Mouse (Mus musculus): ENCODE results near the gene Grid1. TPM values are rescaled to one million over a fixed set of nuclear protein-coding genes. Genes with fewer than 3 reads are reported as not detected.
A peak's percentile ranks its signal among the peaks of the same experiment; 100 is the strongest.

Gene Grid1
- polyA plus RNA-seq, 1 experiment from 2014 or later = 0.91 TPM

DNA sequence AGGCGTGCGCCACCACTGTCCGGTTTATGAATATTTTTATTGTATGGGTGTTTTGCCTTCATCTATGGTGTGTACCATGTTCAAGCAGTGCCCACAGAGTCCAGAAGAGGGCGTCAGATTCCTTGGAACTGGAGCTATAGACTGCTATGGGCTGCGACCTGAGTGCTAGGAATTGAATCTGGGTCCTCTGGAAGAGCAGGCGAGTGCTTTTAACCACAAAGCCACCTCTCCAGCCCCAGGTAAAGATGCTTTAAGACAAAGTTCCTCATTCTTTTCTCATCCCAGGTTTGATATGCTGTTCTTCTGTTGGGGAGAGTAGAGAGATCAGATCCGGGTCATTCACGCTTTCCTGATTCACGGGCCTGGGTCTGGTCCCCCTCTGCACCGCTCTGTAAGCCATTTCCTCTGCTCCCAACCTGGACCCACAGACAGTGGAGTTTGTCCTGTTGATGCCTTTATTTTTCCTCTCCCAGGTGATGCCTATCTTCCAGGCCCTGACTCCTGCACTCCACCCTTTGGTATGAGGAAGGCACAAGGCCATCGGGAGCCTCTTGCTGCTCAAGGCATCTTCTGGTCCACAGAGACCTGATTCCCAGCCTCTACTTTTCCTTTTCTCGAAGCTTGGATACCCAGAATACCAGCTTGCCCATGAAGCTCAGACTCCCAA lies 43.1 kb upstream of the Grid1 start:
- no peak overlapping the region for H3K9ac ChIP-seq (ENCODE audit: low read depth, low read length)
- no peak for ATAC-seq (replicated peaks; ENCODE audit: low FRiP score, low read depth)
- H3K27me3 ChIP-seq (ENCODE audit: insufficient read depth, low read length) = no peaks in the 10 kb centered on the region
- no peak overlapping the region for H3K4me3 ChIP-seq (replicated peaks; ENCODE audit: low read depth, low read length)
- H3K9me3 ChIP-seq (replicated peaks; ENCODE audit: low read length) = no peaks in the 10 kb centered on the region
- H3K36me3 ChIP-seq (ENCODE audit: insufficient read depth, low read length) = no peaks in the 10 kb centered on the region
- H3K4me2 ChIP-seq (ENCODE audit: low read length) = no peak overlapping the region
- 88% methylated on average over 12 of the region's 12 CpGs for WGBS
- no peaks in the 10 kb centered on the region for H3K4me1 ChIP-seq (replicated peaks; ENCODE audit: insufficient read depth, low read length)
- DNase-seq (ENCODE audit: low spot score) = no peak
- H3K27ac ChIP-seq = no peak overlapping the region
- TF ChIP-seq CTCF (IDR thresholded peaks at IDR 0.05; ENCODE audit: low read depth) = no peak

DNA sequence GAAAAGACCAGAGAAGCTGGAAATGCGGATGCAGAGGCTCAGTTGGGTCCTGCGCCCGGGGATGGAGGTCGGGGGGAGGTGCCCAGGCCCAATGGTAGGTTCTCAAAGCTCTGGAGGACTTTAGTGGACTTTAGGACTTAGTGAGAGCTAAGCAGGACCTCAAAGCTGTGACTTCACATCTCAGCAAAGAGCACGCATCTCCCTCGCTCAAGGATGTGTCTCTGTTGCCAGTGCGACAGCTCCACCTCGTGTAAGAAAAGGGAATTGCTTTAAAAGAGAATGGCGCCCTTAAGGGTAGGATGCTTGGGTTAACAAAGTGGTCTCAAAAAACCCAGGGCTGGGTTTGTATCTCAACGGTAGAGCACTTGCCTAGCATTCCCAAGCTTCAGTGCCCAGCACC lies 42.1 kb upstream of the Grid1 start:
- peak; percentile 85 for TF ChIP-seq CTCF (IDR thresholded peaks at IDR 0.05; ENCODE audit: low read depth)
- ATAC-seq (replicated peaks; ENCODE audit: low FRiP score, low read depth) (0 out of 2 replicates have a peak, but pooled peaks have one; percentile 40), DNase-seq (ENCODE audit: low spot score) (peak; percentile 79)
- no peaks in the 10 kb centered on the region for H3K9me3 ChIP-seq (replicated peaks; ENCODE audit: low read length)
- no peak overlapping the region for H3K4me3 ChIP-seq (replicated peaks; ENCODE audit: low read depth, low read length)
- 19% methylated on average over 10 of the region's 10 CpGs for WGBS
- H3K27ac ChIP-seq = no peak overlapping the region
- H3K36me3 ChIP-seq (ENCODE audit: insufficient read depth, low read length) = no peaks in the 10 kb centered on the region
- no peaks in the 10 kb centered on the region for H3K27me3 ChIP-seq (ENCODE audit: insufficient read depth, low read length)
- H3K9ac ChIP-seq (ENCODE audit: low read depth, low read length) = no peak overlapping the region
- H3K4me1 ChIP-seq (replicated peaks; ENCODE audit: insufficient read depth, low read length) = no peaks in the 10 kb centered on the region
- H3K4me2 ChIP-seq (ENCODE audit: low read length) = no peak overlapping the region

DNA sequence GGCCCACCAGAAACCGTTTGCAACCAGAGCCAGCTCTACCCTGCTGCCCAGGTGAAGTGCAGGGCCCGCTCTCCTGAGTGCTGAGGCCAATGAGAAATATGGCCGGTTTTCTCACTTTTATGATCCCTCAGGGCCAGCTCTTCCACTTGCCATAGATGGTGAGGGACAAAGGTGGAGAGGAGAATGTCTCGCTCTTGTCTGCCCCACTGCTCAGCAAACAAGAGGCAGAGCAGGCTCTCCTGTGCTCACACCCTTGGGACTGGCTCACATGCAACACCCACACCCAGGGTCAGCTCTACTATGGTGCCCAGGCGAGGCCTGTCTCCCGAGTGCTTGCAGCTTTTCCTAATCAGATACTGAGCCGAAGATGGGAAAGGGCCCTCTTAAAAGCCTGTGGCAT lies 41.1 kb upstream of the Grid1 start:
- Histone ChIP-seq H3K4me3 (replicated peaks; ENCODE audit: low read depth, low read length) (no peak overlapping the region), H3K4me2 (ENCODE audit: low read length) (no peak overlapping the region), H3K27me3 (ENCODE audit: insufficient read depth, low read length) (no peaks in the 10 kb centered on the region), H3K4me1 (replicated peaks; ENCODE audit: insufficient read depth, low read length) (no peaks in the 10 kb centered on the region), H3K9ac (ENCODE audit: low read depth, low read length) (no peak overlapping the region), H3K9me3 (replicated peaks; ENCODE audit: low read length) (no peaks in the 10 kb centered on the region), H3K27ac (no peak overlapping the region), H3K36me3 (ENCODE audit: insufficient read depth, low read length) (no peaks in the 10 kb centered on the region)
- DNase-seq (ENCODE audit: low spot score) (no peak), ATAC-seq (replicated peaks; ENCODE audit: low FRiP score, low read depth) (no peak)
- WGBS = 83% methylated on average over 7 of the region's 7 CpGs
- no peak for TF ChIP-seq CTCF (IDR thresholded peaks at IDR 0.05; ENCODE audit: low read depth)

DNA sequence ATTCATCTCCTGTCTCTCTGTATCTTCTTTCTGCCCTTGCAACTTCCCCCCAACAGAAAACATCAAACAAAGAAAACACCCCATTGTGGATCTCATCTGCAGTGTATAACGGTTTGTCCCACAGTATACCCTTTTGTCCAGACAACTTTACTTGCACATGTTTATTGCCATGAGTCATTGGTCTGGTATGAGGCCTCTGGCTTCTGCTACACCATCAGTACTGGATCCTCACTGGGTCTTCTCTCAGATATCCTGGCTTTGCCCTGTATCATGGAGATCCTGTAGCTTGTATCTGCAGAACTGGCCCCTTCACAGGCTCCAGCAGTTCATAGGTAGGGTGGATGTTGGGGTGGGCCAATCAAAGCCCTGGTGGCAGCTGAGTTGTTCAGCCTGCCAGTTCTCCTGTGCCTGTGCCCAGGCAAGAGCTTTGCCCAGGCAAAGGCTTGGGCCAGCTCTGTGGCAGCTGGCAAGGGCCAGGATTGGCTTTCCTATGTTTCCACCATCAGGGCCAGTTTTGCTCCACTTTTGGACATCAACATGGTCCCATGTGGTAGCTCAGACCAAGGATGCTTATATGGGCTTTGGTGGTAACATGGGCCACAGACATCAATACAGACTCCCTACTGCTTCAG lies 26.4 kb upstream of the Grid1 start:
- DNase-seq (ENCODE audit: low spot score) = no peak
- H3K36me3 ChIP-seq (ENCODE audit: insufficient read depth, low read length) = no peaks in the 10 kb centered on the region

DNA sequence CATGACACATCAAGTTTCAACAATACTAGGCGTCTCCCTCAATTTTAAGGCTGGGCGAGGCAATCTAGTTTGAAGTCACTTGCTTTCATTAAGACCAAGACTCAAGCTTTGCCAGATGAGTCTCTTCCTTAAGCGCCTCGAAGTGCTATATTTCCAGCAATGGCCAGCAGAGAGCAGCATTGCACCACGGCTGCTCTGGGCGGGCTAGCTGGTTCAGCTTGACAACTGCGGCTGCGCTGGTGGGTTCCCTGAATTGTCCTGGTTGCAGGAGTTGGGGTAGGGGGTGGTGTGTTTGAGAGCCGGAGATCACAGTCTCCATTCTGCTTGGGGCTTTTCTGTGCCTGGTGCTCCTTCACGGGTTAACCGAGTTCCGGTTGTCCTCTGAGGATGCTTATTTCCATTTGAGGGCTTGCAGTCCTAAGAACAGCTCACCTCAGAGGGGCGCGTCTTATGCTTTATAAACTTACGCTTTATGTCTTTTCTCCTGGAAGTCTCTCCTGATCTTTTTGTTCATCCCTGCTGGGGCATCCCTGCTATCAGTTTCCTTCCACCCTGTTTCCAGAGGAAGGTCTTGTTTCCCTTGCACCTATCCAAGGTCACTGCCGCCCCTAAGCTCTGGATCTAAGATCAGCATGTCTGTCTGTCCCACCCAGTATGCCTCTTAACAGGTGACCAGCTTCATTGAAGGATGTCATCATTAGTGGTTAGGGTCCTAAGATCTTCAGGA lies 9.0 kb upstream of the Grid1 start:
- Histone ChIP-seq H3K27me3 (ENCODE audit: insufficient read depth, low read length) (no peaks in the 10 kb centered on the region), H3K4me3 (replicated peaks; ENCODE audit: low read depth, low read length) (no peak overlapping the region), H3K9ac (ENCODE audit: low read depth, low read length) (no peak overlapping the region), H3K27ac (no peak overlapping the region), H3K9me3 (replicated peaks; ENCODE audit: low read length) (no peaks in the 10 kb centered on the region), H3K4me2 (ENCODE audit: low read length) (no peak overlapping the region), H3K4me1 (replicated peaks; ENCODE audit: insufficient read depth, low read length) (no peaks in the 10 kb centered on the region), H3K36me3 (ENCODE audit: insufficient read depth, low read length) (no peaks in the 10 kb centered on the region)
- ATAC-seq (replicated peaks; ENCODE audit: low FRiP score, low read depth) (no peak), DNase-seq (ENCODE audit: low spot score) (peak; percentile 78)
- peak; percentile 94 for TF ChIP-seq CTCF (IDR thresholded peaks at IDR 0.05; ENCODE audit: low read depth)
- WGBS = 20% methylated on average over 16 of the region's 16 CpGs

More for the DNA sequence above, 26.4 kb upstream of the Grid1 start:
- Histone ChIP-seq H3K27me3 (ENCODE audit: insufficient read depth, low read length) (no peaks in the 10 kb centered on the region), H3K4me3 (replicated peaks; ENCODE audit: low read depth, low read length) (no peak overlapping the region), H3K9ac (ENCODE audit: low read depth, low read length) (no peak overlapping the region), H3K27ac (no peak overlapping the region), H3K4me1 (replicated peaks; ENCODE audit: insufficient read depth, low read length) (no peaks in the 10 kb centered on the region), H3K4me2 (ENCODE audit: low read length) (no peak overlapping the region), H3K9me3 (replicated peaks; ENCODE audit: low read length) (no peaks in the 10 kb centered on the region)
- 62% methylated on average over 1 of the region's 1 CpGs for WGBS
- no peak for ATAC-seq (replicated peaks; ENCODE audit: low FRiP score, low read depth)
- no peak for TF ChIP-seq CTCF (IDR thresholded peaks at IDR 0.05; ENCODE audit: low read depth)

DNA sequence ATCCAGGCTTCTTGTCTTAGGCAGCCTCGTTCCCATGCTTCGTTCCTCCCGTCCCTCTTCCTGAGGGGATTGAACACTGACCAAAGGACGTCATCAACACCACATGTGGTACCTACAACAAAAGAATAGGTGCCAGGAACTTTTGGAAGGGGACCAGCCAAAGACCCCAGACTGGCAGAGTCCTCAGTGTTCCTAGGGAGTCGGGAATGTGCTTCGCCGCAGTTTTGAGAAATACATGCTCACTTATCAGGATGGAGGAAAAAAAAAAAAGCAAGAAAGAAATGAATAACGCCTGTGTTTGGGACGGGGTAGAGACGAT lies 8.5 kb upstream of the Grid1 start:
- WGBS = 67% methylated on average over 10 of the region's 10 CpGs
- Histone ChIP-seq H3K4me3 (replicated peaks; ENCODE audit: low read depth, low read length) (no peak overlapping the region), H3K4me2 (ENCODE audit: low read length) (no peak overlapping the region), H3K9ac (ENCODE audit: low read depth, low read length) (no peak overlapping the region), H3K4me1 (replicated peaks; ENCODE audit: insufficient read depth, low read length) (no peaks in the 10 kb centered on the region), H3K27ac (no peak overlapping the region), H3K9me3 (replicated peaks; ENCODE audit: low read length) (no peaks in the 10 kb centered on the region), H3K36me3 (ENCODE audit: insufficient read depth, low read length) (no peaks in the 10 kb centered on the region), H3K27me3 (ENCODE audit: insufficient read depth, low read length) (peaks cover 1% of the 10 kb centered on the region; the same call in 1 of the 2 replicates)
- no peak for ATAC-seq (replicated peaks; ENCODE audit: low FRiP score, low read depth)
- no peak for TF ChIP-seq CTCF (IDR thresholded peaks at IDR 0.05; ENCODE audit: low read depth)
- no peak for DNase-seq (ENCODE audit: low spot score)
